Mouse (Mus musculus) CH12.LX (cell line): ENCODE results near the gene Rhot1. TPM values are rescaled to one million over a fixed set of nuclear protein-coding genes. Genes with fewer than 3 reads are reported as not detected.
A peak's percentile ranks its signal among the peaks of the same experiment; 100 is the strongest.

Source experiments
- DNase-seq: peaks from one replicate; pipeline ENCODE4 v3.0.0-alpha.2; 2013; ENCODE audit errors: extremely low read depth
- H3K27ac ChIP-seq: 2 replicates; pipeline ENCODE4 v1.5.1; 2012; ENCODE audit warnings: low read depth, mild to moderate bottlenecking, control low read depth, moderate library complexity; ENCODE audit not compliant: insufficient read depth
- H3K27me3 ChIP-seq: replicated peaks from 2 replicates; pipeline ENCODE3; 2012; ENCODE audit warnings: inconsistent platforms
- H3K36me3 ChIP-seq, 2 experiments: replicated peaks in 1 of 2; 2 replicates each; pipeline versions ENCODE3 to v1.6.1; 2012; ENCODE audit warnings: inconsistent platforms in 1 of 2, low read length in 1 of 2, mild to moderate bottlenecking in 1 of 2, mixed read lengths in 1 of 2, moderate library complexity in 1 of 2; ENCODE audit not compliant: control insufficient read depth in 1 of 2, insufficient read depth in 1 of 2
- H3K4me1 ChIP-seq, 2 experiments: 2 replicates each; pipeline ENCODE4 v1.6.1; 2012; ENCODE audit warnings: inconsistent platforms in 1 of 2, moderate library complexity in 1 of 2; ENCODE audit not compliant: insufficient read depth in 2 of 2, control insufficient read depth in 1 of 2
- H3K4me2 ChIP-seq: 2 replicates; pipeline ENCODE4 v1.6.1; 2012; ENCODE audit warnings: low read depth, mild to moderate bottlenecking, control low read depth; ENCODE audit not compliant: poor library complexity, insufficient read depth, severe bottlenecking
- H3K4me3 ChIP-seq, 3 experiments: fragments of 150-350 bp in 1 of 3; sonication (generic) in 1 of 3; replicated peaks in 1 of 3; 2 replicates each; pipeline versions ENCODE3 to v1.5.1; 2011 to 2012; ENCODE audit warnings: low read depth in 2 of 3, low read length in 2 of 3, mild to moderate bottlenecking in 2 of 3, moderate library complexity in 2 of 3, control low read depth in 1 of 3, improper control_type of control experiment in 1 of 3, inconsistent platforms in 1 of 3, mixed read lengths in 1 of 3; ENCODE audit not compliant: poor library complexity in 1 of 3
- H3K79me2 ChIP-seq: replicated peaks from 2 replicates; pipeline ENCODE4 v1.6.1; 2012; ENCODE audit warnings: mild to moderate bottlenecking, moderate library complexity; ENCODE audit not compliant: control insufficient read depth, poor library complexity, insufficient read depth, severe bottlenecking; ENCODE audit errors: extremely low read depth
- H3K9ac ChIP-seq: 2 replicates; pipeline ENCODE4 v1.6.1; 2012; ENCODE audit warnings: low read depth, mild to moderate bottlenecking, control low read depth, moderate library complexity; ENCODE audit not compliant: insufficient read depth
- H3K9me3 ChIP-seq: replicated peaks from 2 replicates; pipeline ENCODE3; 2012; ENCODE audit warnings: low read length, inconsistent platforms, mixed read lengths
- BHLHE40 ChIP-seq: IDR thresholded peaks from 2 replicates; pipeline ENCODE4 v1.6.1; 2011; ENCODE audit warnings: mild to moderate bottlenecking, low read depth, low read length, improper control_type of control experiment
- CTCF ChIP-seq, 2 experiments: IDR thresholded peaks in 1 of 2; conservative IDR thresholded peaks in 1 of 2; 2 replicates each; pipeline ENCODE4 v1.5.1; 2011 to 2012; ENCODE audit warnings: low read depth in 2 of 2, low read length in 2 of 2, improper control_type of control experiment in 1 of 2, inconsistent platforms in 1 of 2, mild to moderate bottlenecking in 1 of 2, moderate library complexity in 1 of 2
- E2F4 ChIP-seq: IDR thresholded peaks from 2 replicates; pipeline ENCODE4 v1.6.1; 2011; ENCODE audit warnings: low read depth, low read length, improper control_type of control experiment; ENCODE audit not compliant: insufficient replicate concordance
- EP300 ChIP-seq: IDR thresholded peaks from 2 replicates; pipeline ENCODE4 v1.6.1; 2011; ENCODE audit warnings: low read length, improper control_type of control experiment
- ETS1 ChIP-seq: conservative IDR thresholded peaks from 2 replicates; pipeline ENCODE4 v1.6.1; 2012; ENCODE audit warnings: low read depth, mild to moderate bottlenecking, inconsistent platforms, low read length, improper control_type of control experiment, moderate library complexity
- HCFC1 ChIP-seq: IDR thresholded peaks from 2 replicates; pipeline ENCODE4 v1.6.1; 2012; ENCODE audit warnings: low read depth, mild to moderate bottlenecking, inconsistent platforms, low read length, improper control_type of control experiment
- JUN ChIP-seq: IDR thresholded peaks from 2 replicates; pipeline ENCODE4 v1.6.1; 2011; ENCODE audit warnings: low read depth, mild to moderate bottlenecking, low read length, improper control_type of control experiment, moderate library complexity; ENCODE audit not compliant: insufficient read depth
- JUND ChIP-seq: conservative IDR thresholded peaks from 2 replicates; pipeline ENCODE4 v1.6.1; 2011; ENCODE audit warnings: low read depth, low read length, improper control_type of control experiment
- KAT2A ChIP-seq: IDR thresholded peaks from 2 replicates; pipeline ENCODE4 v1.6.1; 2012; ENCODE audit warnings: low read length, improper control_type of control experiment, inconsistent platforms; ENCODE audit not compliant: insufficient replicate concordance
- MAZ ChIP-seq: IDR thresholded peaks from 2 replicates; pipeline ENCODE4 v1.6.1; 2012; ENCODE audit warnings: low read depth, mild to moderate bottlenecking, inconsistent platforms, low read length, improper control_type of control experiment, moderate library complexity
- MEF2A ChIP-seq: IDR thresholded peaks from 2 replicates; pipeline ENCODE4 v1.6.1; 2014; ENCODE audit warnings: low read depth, mild to moderate bottlenecking, inconsistent platforms, low read length, improper control_type of control experiment, borderline replicate concordance
- MXI1 ChIP-seq: IDR thresholded peaks from 2 replicates; pipeline ENCODE4 v1.6.1; 2011; ENCODE audit warnings: mild to moderate bottlenecking, low read depth, low read length, improper control_type of control experiment
- NRF1 ChIP-seq: IDR thresholded peaks from 2 replicates; pipeline ENCODE4 v1.6.1; 2014; ENCODE audit warnings: low read depth, mild to moderate bottlenecking, inconsistent platforms, low read length, improper control_type of control experiment, moderate library complexity
- PAX5 ChIP-seq: IDR thresholded peaks from 2 replicates; pipeline ENCODE4 v1.6.1; 2012; ENCODE audit warnings: low read length, inconsistent platforms, mixed read lengths
- POLR2AphosphoS2 ChIP-seq: IDR thresholded peaks from 2 replicates; pipeline ENCODE4 v1.6.1; 2011; ENCODE audit warnings: low read depth, low read length, improper control_type of control experiment
- RAD21 ChIP-seq: IDR thresholded peaks from 2 replicates; pipeline ENCODE4 v1.6.1; 2011; ENCODE audit warnings: low read depth, mild to moderate bottlenecking, low read length, improper control_type of control experiment, moderate library complexity
- SIN3A ChIP-seq: IDR thresholded peaks from 2 replicates; pipeline ENCODE4 v1.6.1; 2012; ENCODE audit warnings: low read length, improper control_type of control experiment, inconsistent platforms
- USF1 ChIP-seq: IDR thresholded peaks from 2 replicates; pipeline ENCODE4 v1.6.1; 2014; ENCODE audit warnings: low read depth, mild to moderate bottlenecking, inconsistent platforms, low read length, improper control_type of control experiment
- USF2 ChIP-seq: conservative IDR thresholded peaks from 2 replicates; pipeline ENCODE4 v1.6.1; 2011; ENCODE audit warnings: low read depth, low read length, improper control_type of control experiment
- ZC3H11A ChIP-seq: IDR thresholded peaks from 2 replicates; pipeline ENCODE4 v1.6.1; 2012; ENCODE audit warnings: low read depth, mild to moderate bottlenecking, inconsistent platforms, low read length, improper control_type of control experiment
- ZKSCAN1 ChIP-seq: IDR thresholded peaks from 2 replicates; pipeline ENCODE4 v1.6.1; 2012; ENCODE audit warnings: low read depth, inconsistent platforms, low read length, improper control_type of control experiment, borderline replicate concordance
- ZNF384 ChIP-seq: IDR thresholded peaks from 2 replicates; pipeline ENCODE4 v1.6.1; 2012; ENCODE audit warnings: low read depth, low read length, improper control_type of control experiment, inconsistent platforms
- dilution Hi-C: fragments of 300-500 bp; cut with MboI; formaldehyde crosslinking; loops from 2 replicates; pipeline ENCODE4 v1.14.3; 2020; ENCODE audit warnings: low sequenced_read_pairs; ENCODE audit not compliant: extremely low pct_unique_long_range_greater_than_20kb, extremely low pct_ligation_motif_present
- in situ Hi-C: fragments of 300-500 bp; cut with MboI; formaldehyde crosslinking; loops from 3 replicates; pipeline ENCODE4 v1.14.3; 2019; ENCODE audit warnings: low sequenced_read_pairs, low pct_ligation_motif_present, low pct_unique_long_range_greater_than_20kb, mixed read lengths
- polyA plus RNA-seq: library from polyadenylated mRNA; unstranded; fragments of >175 nt; gene quantifications from 2 replicates; pipeline ENCODE4 v1.2.1, GENCODE M21; 2012; ENCODE audit warnings: low read depth; ENCODE audit not compliant: insufficient read length
- total RNA-seq, 2 experiments: library from RNA; depleted of rRNA; stranded (reverse); fragments of 300-350 nt in 1 of 2; fragments of >200 nt in 1 of 2; gene quantifications; 2 replicates each; pipeline ENCODE4 v1.2.3; 2012 to 2014

Rhot1 gene
- total and polyA plus RNA-seq, 3 experiments = 33.1 to 73.3 (median 61.0) TPM

GRCm38 (mm10) chr11:80287150-80287549, 78.3 kb downstream of the Rhot1 start (continued):
- TF ChIP-seq ZKSCAN1 = no peak
- no peak for TF ChIP-seq KAT2A
- TF ChIP-seq PAX5 = no peak
- no peak for TF ChIP-seq MAZ
- no peak for TF ChIP-seq EP300
- TF ChIP-seq RAD21 = peak; percentile 97
- TF ChIP-seq ETS1 = no peak
- no peak for TF ChIP-seq MXI1
- TF ChIP-seq JUN = no peak
- no peak for TF ChIP-seq ZNF384
- peak; percentile 98 to 99 for TF ChIP-seq CTCF (conservative IDR thresholded peaks at IDR 0.05 in 1 of 2, IDR thresholded peaks at IDR 0.05 in 1 of 2; ENCODE audit: low read depth in 2 of 2, low read length in 2 of 2)
- TF ChIP-seq SIN3A = no peak
- TF ChIP-seq E2F4 = no peak
- no peak for TF ChIP-seq NRF1
- TF ChIP-seq POLR2AphosphoS2 = no peak
- TF ChIP-seq USF1 = no peak
- TF ChIP-seq ZC3H11A = peak; percentile 56

GRCm38 (mm10) chr11:80289701-80290445, 81.1 kb downstream of the Rhot1 start:
- no peaks in the 10 kb centered on the region for H3K79me2 ChIP-seq
- H3K27ac ChIP-seq = no peak overlapping the region
- no peak overlapping the region for H3K4me2 ChIP-seq
- dilution Hi-C loops (no loop called here), in situ Hi-C loops (loop anchor here (25.0 kb wide), 1 partner anchor 522 kb away; the partner anchor contains the start of gene Tmem98)
- no peak overlapping the region for H3K4me3 ChIP-seq
- H3K27me3 ChIP-seq = peaks cover 6% of the 10 kb centered on the region
- H3K9me3 ChIP-seq = peaks cover 13% of the 10 kb centered on the region
- H3K36me3 ChIP-seq = no peaks in the 10 kb centered on the region
- peaks cover under 1 to 7% of the 10 kb centered on the region in 2 experiments; a peak in 3 of 4 replicates for H3K4me1 ChIP-seq
- no peak overlapping the region for H3K9ac ChIP-seq
- no peak for DNase-seq
- no peak for TF ChIP-seq MEF2A
- TF ChIP-seq USF2 = 0 out of 2 replicates have a peak, but pooled peaks have one; percentile 18
- peak; percentile 36; the same call in 1 of the 2 replicates for TF ChIP-seq USF1
- no peak for TF ChIP-seq HCFC1
- TF ChIP-seq PAX5 = no peak
- peak; percentile 41; the same call in 1 of the 2 replicates for TF ChIP-seq BHLHE40
- no peak for TF ChIP-seq JUND
